Mouse (Mus musculus): Measurements from ENCODE around the gene 1700086D15Rik. TPM values are rescaled to one million over a fixed set of nuclear protein-coding genes. Genes with fewer than 3 reads are reported as not detected.
A peak's percentile ranks its signal among the peaks of the same experiment; 100 is the strongest.

1700086D15Rik gene
- polyA plus RNA-seq (2015; fragmentation: Nextera tagmentation; extraction: Ambion mirVana): not detected in 2 replicates

DNA sequence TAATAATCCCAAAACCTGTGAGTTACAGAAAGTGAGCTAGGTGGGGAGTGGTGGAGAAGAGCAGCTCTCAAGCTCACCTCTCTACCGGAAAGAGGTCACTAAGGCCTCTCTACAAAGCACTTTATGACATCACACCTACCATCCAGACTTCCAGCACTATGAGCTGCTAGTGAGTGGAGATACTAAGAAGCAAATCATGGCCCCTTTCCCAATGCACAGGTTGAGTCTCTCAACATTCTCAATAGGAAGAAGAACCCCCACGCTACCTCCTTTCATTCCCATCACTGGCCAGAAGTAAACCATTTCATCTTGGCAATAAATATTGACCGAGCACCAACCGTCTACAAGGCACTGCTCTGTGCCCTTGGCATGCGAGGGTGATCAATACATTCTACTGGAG, at the start of gene 1700086D15Rik:
Gene 1700086D15Rik, minus strand, starts transcription at position 101 of the 400 bp plus-strand sequence.
- H3K27ac ChIP-seq: no peak within 1 kb of the TSS
- no peak within 1 kb of the TSS for H3K4me2 ChIP-seq (replicated peaks)
- no peaks in the 10 kb centered on the region for H3K9me3 ChIP-seq
- H3K27me3 ChIP-seq (replicated peaks): no peaks in the 10 kb centered on the region
- ATAC-seq: no peak
- H3K4me1 ChIP-seq (replicated peaks): peaks cover 9% of the 10 kb centered on the region
- WGBS: 86% methylated on average over 5 of the region's 5 CpGs
- no peak within 1 kb of the TSS for H3K4me3 ChIP-seq (replicated peaks)
- no peaks in the 10 kb centered on the region for H3K36me3 ChIP-seq
- H3K9ac ChIP-seq: no peak within 1 kb of the TSS

DNA sequence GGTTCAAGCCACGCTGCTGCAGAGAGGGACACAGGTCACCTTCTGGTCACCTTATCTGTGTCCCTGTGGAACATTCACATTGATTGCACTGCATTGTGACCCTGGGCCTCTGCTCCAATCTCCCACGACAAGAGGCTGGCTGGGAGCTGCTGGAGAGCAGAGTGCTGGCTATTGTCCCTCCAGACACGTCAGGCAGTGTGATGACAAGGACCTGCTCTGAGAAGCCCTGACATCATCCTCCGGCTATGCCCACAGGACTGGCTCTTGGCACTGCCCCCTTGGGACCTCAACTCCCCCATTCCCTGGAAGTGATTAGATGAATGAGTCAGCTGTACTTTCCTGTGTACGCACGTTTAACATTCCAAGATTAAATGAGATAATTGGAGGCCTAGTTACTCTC, 49.8 kb upstream of the 1700086D15Rik start:
- Histone ChIP-seq H3K36me3 (no peaks in the 10 kb centered on the region), H3K27me3 (replicated peaks) (no peaks in the 10 kb centered on the region), H3K27ac (no peak overlapping the region), H3K4me1 (replicated peaks) (no peaks in the 10 kb centered on the region), H3K9me3 (no peaks in the 10 kb centered on the region), H3K4me3 (replicated peaks) (no peak overlapping the region), H3K9ac (no peak overlapping the region), H3K4me2 (replicated peaks) (no peak overlapping the region)
- no peak for ATAC-seq
- 53% methylated on average over 6 of the region's 6 CpGs for WGBS

DNA sequence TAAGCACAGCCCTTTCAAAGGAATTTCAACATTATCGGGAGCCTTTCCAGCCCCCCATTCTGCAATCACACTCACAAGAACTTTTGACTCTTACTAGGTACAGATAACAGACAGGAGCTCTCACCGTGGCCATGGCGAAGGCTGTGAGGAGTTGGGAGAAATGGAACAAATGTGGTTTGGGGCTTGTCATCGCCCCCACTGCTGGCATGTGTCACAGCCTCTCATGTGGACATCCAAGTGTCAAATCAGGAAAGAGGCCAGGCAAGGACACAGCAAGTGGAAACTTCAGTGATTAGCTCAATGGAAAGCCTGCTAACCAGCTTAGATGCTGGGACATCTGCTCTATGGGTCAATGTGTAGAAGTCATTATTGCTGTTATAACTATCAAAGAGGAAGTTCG, 45.6 kb upstream of the 1700086D15Rik start:
- Histone ChIP-seq H3K27ac (no peak overlapping the region), H3K4me1 (replicated peaks) (no peaks in the 10 kb centered on the region), H3K9me3 (no peaks in the 10 kb centered on the region), H3K27me3 (replicated peaks) (no peaks in the 10 kb centered on the region), H3K4me2 (replicated peaks) (no peak overlapping the region), H3K4me3 (replicated peaks) (no peak overlapping the region), H3K9ac (no peak overlapping the region), H3K36me3 (no peaks in the 10 kb centered on the region)
- ATAC-seq: no peak
- 83% methylated on average over 5 of the region's 5 CpGs for WGBS

DNA sequence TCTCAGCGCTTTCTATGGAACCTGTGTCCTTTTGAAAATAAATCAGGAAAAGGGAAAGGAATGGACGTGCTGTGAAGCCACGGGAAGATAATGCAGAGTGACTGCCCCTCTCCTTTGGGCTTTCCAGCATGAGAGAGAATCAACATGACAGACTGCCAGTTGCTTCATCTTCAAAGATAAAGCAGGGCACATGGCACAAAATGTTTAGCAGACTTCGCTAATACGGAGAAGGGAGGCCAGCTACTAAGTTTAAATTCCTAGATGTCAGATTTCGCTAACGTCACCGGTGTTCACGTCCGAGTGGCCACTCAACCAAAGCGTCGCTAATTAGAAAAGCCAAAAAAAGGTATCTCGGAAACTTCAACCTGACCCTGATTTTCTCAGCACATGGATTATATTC, 45.0 kb upstream of the 1700086D15Rik start:
- Histone ChIP-seq H3K27me3 (replicated peaks) (no peaks in the 10 kb centered on the region), H3K9ac (no peak overlapping the region), H3K36me3 (no peaks in the 10 kb centered on the region), H3K9me3 (no peaks in the 10 kb centered on the region), H3K4me2 (replicated peaks) (no peak overlapping the region), H3K4me3 (replicated peaks) (no peak overlapping the region), H3K4me1 (replicated peaks) (no peaks in the 10 kb centered on the region), H3K27ac (no peak overlapping the region)
- no peak for ATAC-seq
- WGBS: 81% methylated on average over 13 of the region's 13 CpGs

DNA sequence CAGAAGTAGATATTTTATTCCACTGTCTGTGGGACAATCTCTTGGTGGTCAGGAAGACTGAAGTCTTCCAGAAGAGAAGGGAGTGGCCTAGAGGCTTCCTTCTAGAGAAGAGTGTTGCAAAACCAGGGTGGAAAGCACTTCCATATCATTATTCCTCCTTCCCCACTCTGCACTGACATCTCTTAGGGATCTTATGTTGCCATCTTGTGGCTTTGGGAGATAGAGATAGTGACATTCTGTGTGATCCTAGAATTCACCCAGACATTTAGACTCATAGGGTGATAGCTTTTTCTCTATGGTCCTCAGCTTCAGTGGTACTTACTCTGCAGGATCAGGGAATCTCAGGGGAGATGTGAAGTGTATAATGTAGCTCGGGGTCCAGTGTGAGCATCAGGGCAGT, 43.3 kb upstream of the 1700086D15Rik start:
- Histone ChIP-seq H3K9me3 (no peaks in the 10 kb centered on the region), H3K9ac (no peak overlapping the region), H3K4me2 (replicated peaks) (no peak overlapping the region), H3K4me1 (replicated peaks) (no peaks in the 10 kb centered on the region), H3K27ac (no peak overlapping the region), H3K27me3 (replicated peaks) (no peaks in the 10 kb centered on the region), H3K36me3 (no peaks in the 10 kb centered on the region), H3K4me3 (replicated peaks) (no peak overlapping the region)
- 67% methylated on average over 1 of the region's 1 CpGs for WGBS
- no peak for ATAC-seq

DNA sequence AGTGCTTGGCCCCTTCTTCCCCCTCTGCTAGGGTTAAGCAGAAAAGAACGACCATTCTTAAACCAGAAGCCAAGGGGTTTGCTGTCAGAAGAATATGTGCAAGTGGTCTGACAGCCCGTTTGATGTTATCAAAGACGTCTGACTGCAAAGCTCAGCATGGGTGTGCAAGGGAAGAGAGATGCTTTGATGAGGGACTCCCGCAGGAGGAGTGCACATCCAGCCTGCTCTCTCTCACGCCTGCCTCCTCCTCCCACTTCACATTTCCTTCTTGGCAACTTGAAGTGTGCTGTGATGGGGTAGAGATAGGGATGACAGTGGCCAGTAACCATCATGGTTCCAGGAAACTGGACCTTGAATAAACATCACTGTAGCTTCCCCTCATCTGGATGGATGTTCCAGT, 42.5 kb upstream of the 1700086D15Rik start:
- H3K9me3 ChIP-seq: no peaks in the 10 kb centered on the region
- no peak overlapping the region for H3K4me2 ChIP-seq (replicated peaks)
- no peaks in the 10 kb centered on the region for H3K36me3 ChIP-seq
- no peak overlapping the region for H3K4me3 ChIP-seq (replicated peaks)
- H3K9ac ChIP-seq: no peak overlapping the region
- WGBS: 42% methylated on average over 5 of the region's 5 CpGs
- no peak for ATAC-seq
- no peak overlapping the region for H3K27ac ChIP-seq
- H3K4me1 ChIP-seq (replicated peaks): no peaks in the 10 kb centered on the region
- H3K27me3 ChIP-seq (replicated peaks): no peaks in the 10 kb centered on the region

DNA sequence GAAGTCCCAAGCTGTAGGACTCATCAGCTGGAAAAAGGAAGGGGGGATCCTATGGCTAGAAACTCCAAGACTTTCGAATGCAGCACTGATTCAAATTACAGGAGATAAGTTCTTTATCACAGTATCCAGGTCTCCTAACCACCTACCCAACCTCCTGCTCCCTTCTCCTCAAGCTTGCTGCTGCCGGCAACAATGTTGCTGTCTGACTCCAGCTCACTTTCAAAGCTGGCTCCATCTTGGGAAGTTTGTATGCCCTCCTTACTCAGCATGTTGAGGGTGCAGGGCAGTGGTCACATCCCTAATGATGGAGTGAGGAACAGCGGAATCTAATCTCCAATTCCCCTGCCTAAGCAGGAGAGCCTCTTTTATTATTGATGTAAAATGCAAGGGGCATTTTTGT, 38.3 kb upstream of the 1700086D15Rik start:
- Histone ChIP-seq H3K4me1 (replicated peaks) (no peaks in the 10 kb centered on the region), H3K4me3 (replicated peaks) (no peak overlapping the region), H3K9ac (no peak overlapping the region), H3K9me3 (no peaks in the 10 kb centered on the region), H3K27ac (no peak overlapping the region), H3K36me3 (no peaks in the 10 kb centered on the region), H3K4me2 (replicated peaks) (no peak overlapping the region), H3K27me3 (replicated peaks) (no peaks in the 10 kb centered on the region)
- 87% methylated on average over 3 of the region's 3 CpGs for WGBS
- no peak for ATAC-seq

DNA sequence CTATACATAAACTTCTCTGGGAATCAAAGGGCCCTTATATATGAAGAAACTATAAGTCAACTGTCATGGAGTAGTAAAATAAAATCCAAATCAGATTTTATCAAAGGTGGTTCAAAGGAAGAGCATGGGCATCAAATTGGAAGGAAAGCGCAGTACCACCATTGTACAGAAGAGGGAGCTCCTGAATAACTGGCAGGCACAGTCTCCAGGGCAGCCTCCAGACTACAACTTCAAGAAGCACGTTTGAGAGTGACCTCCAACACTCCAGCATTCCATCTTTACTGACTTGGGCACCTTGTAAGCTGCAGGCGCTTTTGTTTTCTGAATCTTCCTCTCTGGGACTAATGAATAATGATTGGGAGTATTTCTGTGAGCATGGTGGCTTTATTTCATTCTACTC, 37.6 kb upstream of the 1700086D15Rik start:
- ATAC-seq: peak; percentile 39; the same call in 1 of the 2 replicates
- no peak overlapping the region for H3K9ac ChIP-seq
- no peak overlapping the region for H3K27ac ChIP-seq
- 5% methylated on average over 3 of the region's 3 CpGs for WGBS
- no peaks in the 10 kb centered on the region for H3K36me3 ChIP-seq
- H3K9me3 ChIP-seq: no peaks in the 10 kb centered on the region
- H3K4me2 ChIP-seq (replicated peaks): no peak overlapping the region
- H3K27me3 ChIP-seq (replicated peaks): no peaks in the 10 kb centered on the region
- no peaks in the 10 kb centered on the region for H3K4me1 ChIP-seq (replicated peaks)
- H3K4me3 ChIP-seq (replicated peaks): no peak overlapping the region

DNA sequence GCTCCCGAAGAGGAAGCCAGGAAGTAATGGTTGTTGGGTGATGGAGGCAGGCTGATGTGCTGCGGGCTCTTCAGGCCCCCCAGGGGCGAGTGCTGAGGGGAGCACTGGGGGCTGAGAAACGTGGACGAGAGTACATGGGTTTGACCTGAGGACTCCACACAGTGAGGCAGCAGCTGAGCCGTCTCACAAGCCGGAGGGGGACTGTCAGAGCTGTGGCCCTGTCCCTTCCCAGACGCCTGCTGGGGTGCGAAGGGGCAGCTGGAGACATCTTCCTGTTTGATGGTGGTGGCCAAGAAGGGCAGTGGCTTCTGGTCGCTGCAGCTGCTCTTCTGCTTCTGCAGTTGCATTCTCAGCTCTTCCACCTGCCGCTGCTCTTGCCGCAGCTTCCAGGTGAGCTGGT, 27.3 kb upstream of the 1700086D15Rik start:
- no peaks in the 10 kb centered on the region for H3K36me3 ChIP-seq
- H3K27me3 ChIP-seq (replicated peaks): no peaks in the 10 kb centered on the region
- no peak overlapping the region for H3K4me3 ChIP-seq (replicated peaks)
- no peak overlapping the region for H3K9ac ChIP-seq
- 77% methylated on average over 12 of the region's 12 CpGs for WGBS
- H3K4me2 ChIP-seq (replicated peaks): no peak overlapping the region
- H3K27ac ChIP-seq: no peak overlapping the region
- H3K4me1 ChIP-seq (replicated peaks): no peaks in the 10 kb centered on the region
- no peaks in the 10 kb centered on the region for H3K9me3 ChIP-seq
- no peak for ATAC-seq

DNA sequence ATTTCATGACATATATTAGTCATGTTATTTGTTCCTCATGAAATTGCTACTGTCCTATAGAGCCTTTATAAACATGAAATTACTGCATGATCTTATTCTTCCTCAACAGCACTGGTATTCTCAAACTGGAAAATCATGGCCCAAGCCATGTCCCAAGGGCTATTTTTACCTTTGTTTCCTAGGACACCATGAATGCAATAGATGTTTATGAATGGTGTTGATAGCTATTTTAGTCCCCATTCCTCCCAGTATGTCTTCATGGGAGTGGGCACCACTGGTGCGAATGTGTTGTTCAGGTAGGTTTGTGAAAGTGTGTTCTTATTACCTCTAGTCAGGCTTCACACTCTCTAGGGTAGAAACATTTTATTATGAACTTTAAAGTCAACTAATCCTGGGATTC, 25.4 kb upstream of the 1700086D15Rik start:
- Histone ChIP-seq H3K9me3 (no peaks in the 10 kb centered on the region), H3K9ac (no peak overlapping the region), H3K4me1 (replicated peaks) (no peaks in the 10 kb centered on the region), H3K4me3 (replicated peaks) (no peak overlapping the region), H3K27me3 (replicated peaks) (no peaks in the 10 kb centered on the region), H3K36me3 (no peaks in the 10 kb centered on the region), H3K4me2 (replicated peaks) (no peak overlapping the region), H3K27ac (no peak overlapping the region)
- WGBS: 93% methylated on average over 1 of the region's 1 CpGs
- no peak for ATAC-seq

DNA sequence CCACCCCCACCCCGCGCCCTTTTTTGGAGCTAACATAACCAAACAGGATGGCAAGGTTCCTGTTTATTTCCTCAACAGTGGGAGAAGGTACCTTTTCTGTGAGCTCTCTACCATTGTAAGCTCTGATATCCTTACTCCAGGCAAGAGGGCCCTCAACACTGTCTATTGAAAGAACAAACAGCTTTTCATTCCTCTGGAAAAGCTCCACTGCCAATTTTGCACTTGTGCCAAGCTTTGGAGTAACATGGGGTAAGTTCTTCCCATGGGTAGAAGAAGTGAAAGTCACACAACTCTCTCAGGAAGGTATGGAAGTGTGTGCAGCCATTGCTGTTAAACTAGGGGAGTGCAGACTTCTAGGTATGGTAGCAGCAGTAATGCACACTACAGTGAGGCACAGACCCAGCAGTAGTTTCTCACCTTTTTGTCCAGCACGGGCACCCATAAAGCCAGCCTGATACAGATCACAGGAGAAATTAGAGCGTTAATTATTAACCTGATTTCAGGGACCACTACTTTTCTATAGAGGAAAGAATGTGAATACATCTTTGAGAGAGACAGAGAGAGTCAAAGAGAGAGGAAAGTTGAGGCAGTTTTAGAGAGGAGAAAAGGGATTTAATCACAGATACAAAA, 10.5 kb upstream of the 1700086D15Rik start:
- Histone ChIP-seq H3K9me3 (no peaks in the 10 kb centered on the region), H3K36me3 (no peaks in the 10 kb centered on the region), H3K4me1 (replicated peaks) (no peaks in the 10 kb centered on the region), H3K27me3 (replicated peaks) (no peaks in the 10 kb centered on the region), H3K9ac (no peak overlapping the region), H3K4me2 (replicated peaks) (no peak overlapping the region), H3K27ac (no peak overlapping the region), H3K4me3 (replicated peaks) (no peak overlapping the region)
- WGBS: 80% methylated on average over 4 of the region's 4 CpGs
- no peak for ATAC-seq

DNA sequence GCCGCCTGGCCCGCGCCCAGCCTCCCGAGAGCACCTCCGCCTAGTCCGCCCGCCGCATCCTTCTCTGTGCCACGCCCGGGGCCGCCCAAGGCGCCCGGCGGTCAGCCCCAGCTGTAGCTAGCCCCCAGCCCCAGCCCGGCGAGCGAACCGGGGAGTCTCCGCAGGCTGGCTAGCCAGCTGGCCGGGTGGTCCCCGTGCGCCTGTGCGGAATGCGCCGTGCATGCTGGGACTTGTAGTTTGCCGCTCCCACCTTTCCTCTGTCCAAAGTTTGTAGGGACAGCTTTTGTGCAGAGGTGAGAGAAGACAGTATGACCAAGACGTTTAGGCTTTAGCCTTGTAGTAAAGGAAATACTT, 3.1 kb upstream of the 1700086D15Rik start, which contains the start of gene Arhgap44:
Gene Arhgap44, minus strand, starts transcription at position 195 of the 354 bp plus-strand sequence.
- H3K9me3 ChIP-seq: no peaks in the 10 kb centered on the region
- peak within 1 kb of the TSS; percentile 87 for H3K4me3 ChIP-seq (replicated peaks)
- H3K27ac ChIP-seq: no peak within 1 kb of the TSS
- WGBS: 0% methylated on average over 27 of the region's 27 CpGs
- no peaks in the 10 kb centered on the region for H3K27me3 ChIP-seq (replicated peaks)
- peaks cover 9% of the 10 kb centered on the region for H3K4me1 ChIP-seq (replicated peaks)
- no peaks in the 10 kb centered on the region for H3K36me3 ChIP-seq
- peak within 1 kb of the TSS; percentile 98 for H3K4me2 ChIP-seq (replicated peaks)
- H3K9ac ChIP-seq: peak within 1 kb of the TSS; percentile 85
- ATAC-seq: peak; percentile 96
